Mouse (Mus musculus): ENCODE data around the gene Leng1.
A peak's percentile ranks its signal among the peaks of the same experiment; 100 is the strongest.
"Not testable (repeated sequence)": the region's sequence is repeated elsewhere in the genome, so short reads cannot be mapped to it uniquely, and the experiment has no call there.

Leng1 gene

DNA sequence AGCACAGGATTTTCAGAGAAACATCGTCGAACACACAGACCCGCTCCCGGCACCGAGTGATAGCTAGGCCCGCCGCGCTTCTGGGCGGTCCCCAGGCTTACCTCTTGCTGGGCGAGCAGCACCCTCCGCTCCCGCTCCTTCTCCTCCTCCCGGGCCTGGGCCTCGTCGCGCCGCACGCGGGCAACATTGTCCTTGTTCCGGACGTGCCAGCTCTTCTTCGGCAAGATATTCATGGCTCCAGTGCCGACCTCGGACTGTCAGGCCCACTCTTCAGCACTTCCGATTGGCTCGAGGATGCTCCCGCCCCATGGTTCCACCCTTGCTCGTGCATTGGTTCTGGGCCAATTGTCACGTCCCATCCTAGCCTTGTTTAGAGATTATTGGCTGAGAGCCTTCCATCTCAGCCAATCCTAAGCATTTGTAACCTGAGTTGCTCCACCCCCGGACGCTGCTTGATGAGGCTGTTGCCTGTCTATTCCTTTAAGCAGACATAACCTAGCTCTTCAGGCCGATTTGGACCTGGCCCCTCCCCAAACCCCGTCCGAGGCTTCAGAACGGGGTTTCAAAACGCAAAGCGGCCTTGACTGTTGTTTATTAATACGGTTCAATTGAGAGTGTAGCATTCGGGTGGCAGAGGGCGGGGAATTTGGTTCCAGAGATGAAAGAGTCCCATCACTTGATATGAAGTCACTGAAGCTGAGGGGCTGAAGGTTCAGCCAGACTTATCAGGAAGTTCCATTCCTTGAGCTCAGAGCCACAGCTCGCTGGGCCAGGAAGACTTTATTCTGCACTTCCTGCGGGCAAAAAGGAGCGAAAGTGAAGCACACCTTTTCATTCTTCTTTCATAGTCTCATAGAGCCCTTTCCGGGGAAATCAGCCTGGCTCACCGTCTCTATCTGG lies at the start of gene Leng1:
Gene Leng1 (minus strand): TSS at position 626 of the 900 bp plus-strand sequence.
- DNase-seq, result peak; percentile 98

DNA sequence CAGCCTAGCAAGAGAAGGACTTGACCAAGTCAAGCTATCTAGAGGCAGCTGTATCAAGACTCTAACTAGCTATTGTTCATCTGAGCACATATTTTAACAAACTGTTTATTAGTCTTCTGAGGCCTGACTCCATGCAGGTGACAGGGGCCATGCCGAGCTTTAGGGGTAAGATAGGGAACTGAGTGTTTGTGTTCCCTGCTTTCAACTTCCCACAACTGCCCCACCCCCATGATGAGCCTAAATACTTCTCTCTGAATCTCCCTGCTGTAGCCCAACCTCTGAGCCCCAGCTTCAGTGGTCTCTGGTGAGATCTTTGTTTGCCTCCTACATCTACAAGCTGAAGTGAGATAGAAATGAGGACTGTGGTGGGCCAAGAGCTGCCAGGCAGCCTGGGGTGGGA lies 49.6 kb upstream of the Leng1 start:
- no peak for DNase-seq

DNA sequence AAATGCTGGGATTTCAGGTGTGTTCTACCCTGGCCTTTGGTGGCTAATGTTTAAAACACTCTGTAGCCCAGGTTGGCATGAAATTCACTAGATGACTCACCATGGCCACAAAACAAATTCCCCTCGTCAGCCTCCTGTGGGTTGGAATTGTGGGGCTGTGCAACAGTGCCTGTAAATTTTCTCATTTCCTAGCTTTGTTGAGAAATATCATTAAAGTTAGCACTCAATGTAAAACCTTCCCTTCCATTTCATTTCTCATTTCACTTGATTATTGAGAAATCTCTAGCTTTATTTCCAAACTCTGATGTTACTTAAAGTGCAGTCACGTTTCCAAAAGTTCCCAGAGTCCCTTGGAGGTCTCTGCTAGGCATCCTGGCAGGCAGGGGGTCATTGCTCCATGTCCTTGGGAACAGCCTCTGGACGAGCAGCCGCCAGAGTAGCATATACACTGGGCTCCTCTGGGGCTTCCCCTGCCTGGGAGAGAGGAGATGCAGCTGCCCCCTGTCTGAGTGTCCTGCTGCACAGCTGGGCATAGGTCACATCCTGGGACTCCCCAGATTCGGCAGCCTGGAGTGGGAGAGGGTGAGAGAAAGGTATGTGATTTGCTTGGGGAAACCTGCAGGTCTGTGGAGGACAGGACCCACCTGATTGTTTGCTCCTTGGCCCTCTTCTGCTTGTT lies 46.8 kb upstream of the Leng1 start:
- no peak for DNase-seq

DNA sequence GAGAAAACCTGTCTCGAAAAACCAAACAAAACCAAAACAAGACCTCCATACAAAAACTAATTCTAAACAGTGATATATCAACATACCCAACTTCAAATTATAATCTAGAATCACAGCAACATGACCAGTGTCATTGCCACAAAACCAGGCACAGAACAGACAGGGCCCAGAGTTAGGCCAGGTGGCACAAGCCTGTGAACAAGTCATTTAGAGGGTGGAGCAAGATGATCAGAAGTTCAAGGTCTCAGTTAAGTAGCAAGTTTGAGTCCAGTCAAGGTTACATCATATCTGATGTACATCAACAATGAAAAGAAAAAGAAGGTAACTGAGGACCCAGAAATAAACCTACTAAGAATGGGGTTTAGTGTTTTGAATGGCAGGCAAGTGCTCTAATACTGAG lies 43.4 kb upstream of the Leng1 start:
- DNase-seq, result no peak

DNA sequence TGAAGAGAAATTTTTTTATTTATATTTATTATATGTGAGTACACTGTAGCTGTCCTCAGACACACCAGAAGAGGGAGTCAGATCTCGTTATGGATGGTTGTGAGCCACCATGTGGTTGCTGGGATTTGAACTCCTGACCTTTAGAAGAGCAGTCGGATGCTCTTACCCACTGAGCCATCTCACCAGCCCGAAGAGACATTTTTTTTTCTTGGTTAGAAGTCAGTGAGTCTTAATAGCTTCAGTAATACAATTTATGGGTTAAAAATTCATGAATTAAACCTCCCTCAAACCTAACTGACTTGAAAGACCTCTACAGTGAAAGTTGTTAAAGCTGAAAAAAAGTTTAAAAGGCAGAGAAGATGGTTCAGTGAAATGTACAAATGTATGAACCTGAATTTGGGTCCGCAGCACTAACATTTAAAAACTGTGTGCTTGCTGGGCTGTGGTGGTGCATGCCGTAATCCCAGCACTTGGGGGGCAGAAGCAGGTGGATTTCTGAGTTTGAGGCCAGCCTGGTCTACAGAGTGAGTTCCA lies 42.9 kb upstream of the Leng1 start:
- DNase-seq, result not testable (repeated sequence)

DNA sequence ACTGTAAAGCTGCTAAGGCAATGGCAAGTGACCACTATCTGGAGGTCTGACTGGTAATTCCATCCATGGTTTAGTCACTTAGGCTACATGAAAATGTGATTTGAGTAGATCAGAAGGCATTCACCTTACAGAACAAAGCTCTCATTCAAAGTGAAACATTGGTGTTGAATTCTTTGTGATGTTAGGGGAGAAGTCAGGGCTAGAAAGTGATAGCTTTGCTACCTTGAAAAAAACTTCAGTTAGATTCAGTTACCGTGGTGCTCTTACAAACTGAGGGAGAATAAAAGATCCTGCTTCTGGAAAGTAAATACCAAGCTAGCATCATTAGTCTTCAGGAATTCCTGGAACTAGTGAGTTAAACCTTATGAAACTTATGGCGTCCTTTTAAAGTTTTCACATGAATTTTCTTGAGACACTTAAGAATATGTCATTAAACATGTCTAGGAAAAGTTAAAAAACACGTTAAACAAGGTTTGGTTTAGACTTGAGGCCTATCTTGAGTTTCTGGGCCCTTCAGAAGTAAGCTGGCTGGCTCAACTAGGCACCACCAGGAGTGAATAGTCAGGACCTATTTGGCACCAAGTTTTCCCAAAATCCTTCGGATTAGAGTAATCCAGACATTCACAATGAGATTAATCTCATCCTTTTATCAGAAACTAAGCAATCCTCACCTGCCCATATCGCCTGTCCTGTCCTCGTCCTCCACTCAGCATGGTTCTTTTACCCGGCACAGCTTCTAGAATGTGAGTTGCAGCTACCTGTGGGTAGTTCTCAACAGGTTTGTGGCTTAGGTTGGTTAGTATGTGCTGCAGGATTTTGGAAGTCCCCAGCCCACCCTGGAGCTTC lies 42.2 kb upstream of the Leng1 start:
- no peak for DNase-seq

DNA sequence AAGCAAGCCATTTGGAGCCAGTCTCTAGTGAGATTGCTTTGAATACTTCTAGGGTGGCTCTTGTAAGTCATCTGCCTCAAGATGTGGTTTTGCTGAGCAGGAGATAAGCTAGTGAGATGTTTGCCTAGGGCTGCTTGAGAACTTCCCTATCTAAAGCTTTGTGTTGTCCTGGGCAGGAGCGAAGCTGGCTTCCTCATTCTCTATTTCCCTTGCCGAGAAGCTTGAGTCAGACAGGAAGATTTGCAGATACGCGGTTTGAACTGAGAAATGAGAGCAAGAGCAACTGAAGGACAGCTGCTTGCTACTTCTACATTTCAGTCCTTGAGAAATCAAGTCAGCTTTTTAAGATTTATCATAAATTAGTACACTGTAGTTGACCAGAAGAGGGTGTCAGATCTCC lies 41.4 kb upstream of the Leng1 start:
- DNase-seq, result no peak

DNA sequence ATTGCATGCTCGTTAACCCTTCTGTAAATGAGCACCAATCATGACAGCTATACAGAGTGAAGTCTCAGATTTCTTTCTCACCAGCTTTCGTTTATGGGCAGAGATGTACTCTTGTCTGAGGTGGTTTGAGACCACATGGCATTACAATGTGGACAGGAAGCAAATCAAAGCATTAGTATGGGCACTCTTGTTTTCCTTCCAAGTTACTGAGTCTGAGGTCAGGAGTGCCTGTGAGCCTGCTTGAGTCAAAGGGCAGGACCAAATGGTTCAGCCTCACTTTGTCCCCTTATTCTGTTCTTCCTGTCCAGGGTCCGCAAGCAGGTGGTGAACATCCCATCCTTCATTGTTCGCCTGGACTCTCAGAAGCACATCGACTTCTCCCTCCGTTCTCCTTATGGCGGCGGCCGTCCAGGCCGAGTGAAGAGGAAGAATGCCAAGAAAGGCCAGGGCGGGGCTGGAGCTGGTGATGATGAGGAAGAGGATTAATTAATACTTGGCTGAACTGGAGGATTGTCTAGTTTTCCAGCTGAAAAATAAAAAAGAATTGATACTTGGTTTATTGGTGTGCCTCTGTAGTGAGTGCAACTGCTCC lies 40.8 kb upstream of the Leng1 start:
- no peak for DNase-seq

DNA sequence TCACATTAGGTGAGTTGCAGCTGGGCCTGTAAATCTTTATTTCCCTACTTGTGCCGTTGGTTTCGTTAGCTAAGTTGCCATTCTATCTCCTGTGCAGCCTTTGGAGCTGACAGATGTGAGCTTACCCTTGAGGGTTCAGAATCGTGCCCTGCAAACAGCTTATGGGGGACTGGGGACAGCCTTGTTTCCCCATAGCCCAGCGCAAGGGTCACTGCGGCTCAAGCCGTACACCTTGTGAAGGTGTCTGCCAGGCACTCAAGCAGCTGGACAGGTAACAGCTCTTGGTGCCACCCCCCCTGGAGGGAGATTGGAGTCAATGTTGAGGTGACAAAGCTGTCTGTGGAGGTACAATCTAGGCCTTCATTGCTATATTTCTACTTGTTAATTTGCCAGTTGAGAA lies 40.3 kb upstream of the Leng1 start:
- DNase-seq, result no peak

DNA sequence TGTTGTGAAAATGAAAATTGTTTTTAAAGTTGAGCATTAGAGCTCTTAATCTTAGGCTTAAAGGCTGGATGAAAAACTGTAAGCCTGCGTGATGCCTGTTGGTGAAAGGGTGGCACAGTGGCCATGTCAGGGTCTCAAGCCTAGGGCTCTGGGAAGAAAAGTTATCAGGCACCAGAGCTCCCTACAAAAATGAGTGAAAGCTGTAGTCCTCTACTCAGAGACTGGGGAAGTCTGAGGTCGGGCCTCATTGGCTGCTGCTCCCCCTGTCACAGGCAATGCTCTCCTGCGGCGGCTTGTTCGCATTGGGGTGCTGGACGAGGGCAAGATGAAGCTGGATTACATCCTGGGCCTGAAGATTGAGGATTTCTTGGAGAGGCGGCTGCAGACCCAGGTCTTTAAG lies 39.8 kb upstream of the Leng1 start:
- not testable (repeated sequence) for DNase-seq

DNA sequence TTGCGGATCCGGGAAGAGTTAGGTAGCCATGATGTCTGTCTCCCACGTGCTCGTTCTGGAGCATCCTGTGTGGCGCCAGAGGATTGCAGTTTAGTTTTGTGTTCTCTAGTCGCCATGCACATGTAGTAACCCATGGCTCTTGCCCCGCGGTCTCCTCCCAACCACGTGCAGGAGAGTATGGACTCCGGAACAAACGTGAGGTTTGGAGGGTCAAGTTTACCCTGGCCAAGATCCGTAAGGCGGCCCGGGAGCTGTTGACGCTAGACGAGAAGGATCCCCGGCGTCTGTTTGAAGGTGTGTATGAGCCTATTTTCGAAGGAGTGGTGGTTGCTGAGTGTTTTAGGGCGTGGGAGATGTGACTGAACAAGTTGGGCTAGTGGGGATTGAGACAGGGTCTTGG lies 38.8 kb upstream of the Leng1 start:
- no peak for DNase-seq

DNA sequence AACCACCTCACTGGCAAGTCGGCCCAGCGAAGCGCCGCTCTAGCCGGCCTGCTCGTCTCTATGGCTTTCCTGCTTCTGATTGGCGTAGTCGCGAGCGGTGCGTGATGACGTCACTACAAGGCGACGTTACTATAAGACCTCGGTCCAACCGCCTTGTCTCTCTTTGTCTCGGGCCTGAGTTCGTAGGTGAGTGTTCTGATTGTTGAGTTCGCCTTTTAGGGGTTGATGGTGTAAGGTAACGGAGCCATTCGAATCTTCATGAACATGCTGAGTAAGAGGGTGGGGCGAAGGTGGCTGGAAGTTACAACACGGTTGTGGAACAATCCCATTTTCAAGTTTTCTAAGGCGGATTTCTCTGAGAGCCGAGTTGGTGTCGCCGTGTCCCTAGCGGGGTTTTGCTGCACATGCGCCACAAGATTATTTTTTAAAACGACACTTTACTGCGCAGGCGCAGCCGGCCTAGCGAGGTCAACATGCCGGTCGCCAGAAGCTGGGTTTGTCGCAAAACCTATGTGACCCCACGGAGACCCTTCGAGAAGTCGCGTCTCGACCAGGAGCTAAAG lies 38.3 kb upstream of the Leng1 start, which contains the start of gene Rps9:
Gene Rps9 (plus strand): TSS at position 115 of the 563 bp plus-strand sequence.
- DNase-seq, result peak; percentile 97

DNA sequence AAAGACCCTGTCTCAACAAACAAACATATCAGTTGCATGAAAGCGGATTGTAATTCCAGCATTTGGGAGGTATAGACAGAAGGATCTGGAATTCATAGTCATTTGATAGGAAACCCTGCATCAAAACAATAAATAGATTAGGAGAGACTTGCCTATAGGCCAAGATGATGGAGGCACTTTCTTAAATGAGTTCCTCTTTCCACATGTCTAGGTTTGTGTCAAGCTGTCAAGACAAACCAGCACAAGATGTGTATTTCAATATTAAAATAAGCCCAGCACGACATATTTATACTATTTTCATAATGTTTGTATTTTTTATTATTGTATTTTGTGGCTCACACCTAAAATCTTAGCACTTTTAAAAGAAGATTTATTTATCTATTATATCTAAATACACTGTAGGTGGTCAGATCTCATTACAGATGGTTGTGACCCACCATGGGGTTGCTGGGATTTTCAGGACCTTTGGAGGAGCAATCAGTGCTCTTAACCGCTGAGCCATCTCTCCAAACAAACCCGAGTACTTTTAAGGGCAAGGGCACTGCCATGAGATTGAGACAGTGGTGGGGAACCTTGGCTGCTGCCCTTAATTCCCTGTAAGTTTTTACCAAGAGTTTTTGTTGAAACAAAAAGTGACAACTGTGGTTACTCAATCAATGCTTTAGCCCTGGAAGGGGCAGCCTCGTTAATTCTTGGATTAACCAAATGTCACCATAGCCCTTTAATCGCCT lies 37.7 kb upstream of the Leng1 start:
- DNase-seq, result no peak

DNA sequence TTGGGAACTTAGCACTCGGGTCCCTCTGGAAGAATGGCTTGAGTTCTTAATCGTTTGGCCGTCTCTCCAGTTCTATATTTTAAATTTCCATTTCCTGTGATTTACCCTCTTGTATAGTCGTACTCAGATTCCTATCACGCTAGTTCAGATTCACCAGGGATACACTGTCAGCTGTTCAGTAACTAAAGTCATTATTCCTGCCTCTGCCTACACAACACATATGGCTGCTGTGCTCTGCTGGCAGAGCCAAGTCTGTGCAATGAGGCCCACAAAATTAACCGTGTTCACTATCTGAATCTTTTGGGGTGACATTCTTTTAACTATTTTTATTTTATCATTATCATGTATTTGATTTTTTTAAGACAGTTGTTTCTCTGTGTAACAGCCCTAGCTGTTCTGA lies 32.8 kb upstream of the Leng1 start:
- DNase-seq, result peak; percentile 35

DNA sequence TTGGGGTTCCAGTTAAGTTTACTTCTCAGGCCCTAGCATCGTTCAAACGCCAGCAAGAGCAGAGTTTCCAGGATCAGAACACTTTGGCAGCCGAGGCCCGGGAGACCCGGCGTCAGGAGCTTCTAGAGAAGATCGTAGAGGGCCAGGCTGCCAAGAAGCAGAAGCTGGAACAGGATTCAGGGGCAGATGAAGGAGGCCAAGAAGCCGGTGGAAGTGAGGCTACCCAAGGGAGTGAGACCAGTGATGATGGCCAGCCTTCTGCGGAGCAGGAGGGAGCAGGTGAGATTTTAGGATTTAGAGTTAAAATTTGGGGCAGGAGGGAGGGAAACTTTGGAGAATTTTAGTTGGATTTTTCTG lies 29.3 kb upstream of the Leng1 start:
- not testable (repeated sequence) for DNase-seq

DNA sequence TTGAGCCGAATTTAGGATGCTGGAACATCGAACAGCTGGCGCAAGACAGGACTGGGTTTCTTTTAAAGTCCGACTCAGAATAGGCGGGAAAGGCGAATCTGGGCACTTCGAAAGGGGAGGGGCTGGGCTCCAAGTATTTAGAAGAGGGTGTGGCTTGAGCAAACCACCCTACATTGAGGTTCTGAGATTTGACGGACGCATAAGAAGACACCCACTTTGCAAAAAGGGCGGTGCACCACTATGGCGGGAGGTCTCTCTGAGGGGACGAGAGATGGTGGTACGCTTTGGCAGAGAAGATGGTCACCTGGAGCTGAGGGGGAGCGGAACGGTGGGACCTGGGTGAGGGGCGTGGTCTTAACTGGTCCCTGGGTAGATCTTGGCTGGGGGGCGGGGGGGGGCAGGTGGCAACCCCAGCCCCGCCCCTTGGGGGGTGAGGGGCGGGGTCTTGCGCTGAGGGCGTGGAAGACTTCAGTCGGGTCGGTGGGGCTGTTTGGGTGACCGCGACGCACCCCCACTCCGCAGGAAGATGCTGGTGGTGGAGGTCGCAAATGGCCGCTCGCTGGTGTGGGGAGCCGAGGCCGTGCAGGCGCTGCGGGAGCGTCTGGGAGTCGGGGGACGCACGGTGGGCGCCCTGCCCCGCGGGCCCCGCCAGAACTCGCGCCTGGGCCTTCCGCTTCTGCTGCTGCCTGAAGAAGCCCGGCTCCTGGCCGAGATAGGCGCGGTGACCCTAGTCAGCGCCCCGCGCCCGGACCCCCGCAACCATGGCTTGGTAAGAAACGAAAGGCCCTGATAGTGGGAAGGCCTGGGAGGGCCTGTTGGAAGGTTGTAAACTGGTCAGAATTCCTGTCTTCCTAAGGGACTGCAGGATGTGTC lies 28.7 kb upstream of the Leng1 start:
- peak; percentile 54 for DNase-seq

DNA sequence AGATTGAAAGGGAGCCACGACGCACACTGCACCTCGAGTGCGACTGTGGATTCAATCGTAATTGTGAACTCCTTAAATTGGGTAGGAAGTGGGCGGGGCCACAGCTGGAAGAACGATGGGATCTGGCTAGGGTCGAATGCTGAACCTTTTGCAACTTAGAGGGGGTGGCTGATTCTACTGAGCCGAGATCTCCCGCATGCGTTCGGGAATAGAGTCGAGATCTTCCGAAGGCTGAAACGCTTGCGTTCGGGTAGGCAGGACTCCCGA lies 28.1 kb upstream of the Leng1 start:
- no peak for DNase-seq

DNA sequence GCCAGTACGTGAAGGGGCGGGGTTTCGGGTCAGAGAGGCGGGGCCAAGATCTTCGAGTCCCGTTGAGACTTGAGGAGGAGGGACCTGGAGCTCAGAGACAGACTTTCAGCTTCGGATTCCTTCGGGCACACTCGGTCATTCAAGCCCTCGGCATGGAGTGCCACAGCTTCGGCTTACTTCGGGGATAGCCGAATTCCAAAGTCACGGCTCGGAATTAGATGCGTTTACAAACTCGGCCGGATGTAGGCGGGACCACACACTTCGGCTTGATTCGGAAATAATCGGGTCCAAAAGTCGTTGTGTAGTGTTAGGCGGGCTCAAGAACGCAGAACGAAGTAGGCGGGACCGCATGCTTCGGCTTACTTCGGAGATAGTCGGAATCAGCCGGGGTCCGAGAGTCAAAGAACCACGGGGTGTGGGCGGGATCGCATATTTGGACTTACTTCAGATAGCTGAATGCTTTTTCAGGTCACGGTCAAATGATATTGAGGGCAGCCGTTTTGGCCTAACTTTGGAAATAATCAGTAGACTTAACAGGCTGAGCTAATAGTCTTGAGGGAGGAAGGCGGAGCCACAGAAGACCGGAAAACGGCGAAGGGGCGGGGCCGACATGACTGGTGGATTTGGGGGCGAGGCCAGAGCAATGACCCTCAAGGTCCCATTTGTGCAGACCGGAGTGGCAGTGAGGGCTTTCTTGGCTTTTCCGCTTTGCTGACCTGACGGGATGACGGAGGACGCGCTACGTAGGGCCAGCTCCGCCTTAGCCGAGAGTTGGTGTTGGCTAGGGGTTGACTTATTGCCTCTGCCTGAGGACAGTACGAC lies 27.6 kb upstream of the Leng1 start, which contains the start of gene Mboat7:
Gene Mboat7 (minus strand): TSS at position 537 of the 822 bp plus-strand sequence.
- DNase-seq, result peak; percentile 96

DNA sequence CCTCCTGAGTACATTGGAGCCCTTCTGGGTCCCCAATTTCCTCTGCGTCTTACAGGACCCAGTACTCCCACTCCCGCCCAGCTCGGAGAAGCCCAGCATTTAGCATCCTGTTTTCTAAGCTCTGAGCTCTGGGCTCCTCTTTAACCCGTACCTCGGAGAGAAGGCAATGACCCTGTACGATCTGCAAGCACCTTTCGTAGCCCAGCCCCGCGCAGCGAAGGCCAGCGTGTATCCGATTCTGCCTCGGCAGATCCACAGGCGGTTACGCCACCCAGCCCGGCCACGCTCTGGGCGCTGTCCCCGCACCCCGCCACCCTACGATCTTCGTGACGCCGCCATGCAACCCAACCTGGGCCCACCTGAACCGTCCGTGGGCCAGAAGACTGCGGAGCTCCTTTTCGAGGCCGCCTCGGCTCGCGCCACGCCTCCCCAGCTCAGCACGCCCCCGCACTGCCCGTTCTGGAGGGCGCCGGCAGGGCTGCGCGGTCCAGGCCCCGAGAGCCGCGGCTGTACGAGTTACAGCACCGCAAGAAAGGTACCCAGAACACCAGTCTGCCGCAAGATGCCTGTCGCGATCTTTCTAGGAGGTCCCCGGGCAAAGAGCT lies 26.8 kb upstream of the Leng1 start, which contains the start of gene Tsen34:
Gene Tsen34 (plus strand): TSS at position 482 of the 605 bp plus-strand sequence.
- no peak for DNase-seq

Measured in right cerebral cortex, adult 18-20 months (tissue).